Mouse (Mus musculus): ENCODE data around the gene Wscd2.

DNA sequence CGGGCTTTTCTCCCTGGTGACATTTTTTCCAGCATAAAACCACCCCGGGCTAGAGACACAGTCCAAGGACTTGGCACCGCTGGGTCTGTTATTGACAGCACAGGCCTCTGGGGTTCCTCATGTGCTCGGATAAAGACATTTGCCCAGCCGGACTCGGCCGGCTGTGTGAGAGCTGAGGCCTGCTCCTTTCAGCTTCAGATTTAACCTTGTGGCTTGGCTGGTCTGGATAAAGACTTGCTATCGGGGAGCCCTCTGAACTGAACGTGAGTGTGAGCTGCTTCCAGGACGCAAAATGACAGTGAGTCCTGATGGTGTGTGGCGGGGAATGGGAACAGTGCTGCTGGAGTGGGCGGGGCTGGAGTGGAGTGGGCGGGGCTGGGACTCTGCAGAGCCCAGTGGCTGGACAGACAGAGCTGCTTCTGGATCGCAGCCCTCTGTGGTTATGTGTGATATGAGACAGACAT is 26.8 kb downstream of the Wscd2 start:
- TF ChIP-seq CTCF (IDR thresholded peaks at IDR 0.05) (no peak), POLR2A (IDR thresholded peaks at IDR 0.05; ENCODE audit: insufficient read depth, low read depth, low read length) (no peak), EP300 (IDR thresholded peaks at IDR 0.05; ENCODE audit: insufficient read depth, low read depth, low read length) (no peak)

Data from heart, adult 2 months (tissue).